Mouse (Mus musculus): ENCODE data around the gene Lgi4.

GRCm38 (mm10) chr7:31089721-31090120 is 30.6 kb downstream of the Lgi4 start:
- TF ChIP-seq CTCF (IDR thresholded peaks at IDR 0.05; ENCODE audit: low read depth, low read length) (no peak), POLR2A (IDR thresholded peaks at IDR 0.05; ENCODE audit: insufficient read depth, low read length) (no peak), EP300 (IDR thresholded peaks at IDR 0.05; ENCODE audit: insufficient read depth, low read depth, low read length) (no peak)
